8 mouse cellular contexts compared by ENCODE assay signal in the genomic region with DNA sequence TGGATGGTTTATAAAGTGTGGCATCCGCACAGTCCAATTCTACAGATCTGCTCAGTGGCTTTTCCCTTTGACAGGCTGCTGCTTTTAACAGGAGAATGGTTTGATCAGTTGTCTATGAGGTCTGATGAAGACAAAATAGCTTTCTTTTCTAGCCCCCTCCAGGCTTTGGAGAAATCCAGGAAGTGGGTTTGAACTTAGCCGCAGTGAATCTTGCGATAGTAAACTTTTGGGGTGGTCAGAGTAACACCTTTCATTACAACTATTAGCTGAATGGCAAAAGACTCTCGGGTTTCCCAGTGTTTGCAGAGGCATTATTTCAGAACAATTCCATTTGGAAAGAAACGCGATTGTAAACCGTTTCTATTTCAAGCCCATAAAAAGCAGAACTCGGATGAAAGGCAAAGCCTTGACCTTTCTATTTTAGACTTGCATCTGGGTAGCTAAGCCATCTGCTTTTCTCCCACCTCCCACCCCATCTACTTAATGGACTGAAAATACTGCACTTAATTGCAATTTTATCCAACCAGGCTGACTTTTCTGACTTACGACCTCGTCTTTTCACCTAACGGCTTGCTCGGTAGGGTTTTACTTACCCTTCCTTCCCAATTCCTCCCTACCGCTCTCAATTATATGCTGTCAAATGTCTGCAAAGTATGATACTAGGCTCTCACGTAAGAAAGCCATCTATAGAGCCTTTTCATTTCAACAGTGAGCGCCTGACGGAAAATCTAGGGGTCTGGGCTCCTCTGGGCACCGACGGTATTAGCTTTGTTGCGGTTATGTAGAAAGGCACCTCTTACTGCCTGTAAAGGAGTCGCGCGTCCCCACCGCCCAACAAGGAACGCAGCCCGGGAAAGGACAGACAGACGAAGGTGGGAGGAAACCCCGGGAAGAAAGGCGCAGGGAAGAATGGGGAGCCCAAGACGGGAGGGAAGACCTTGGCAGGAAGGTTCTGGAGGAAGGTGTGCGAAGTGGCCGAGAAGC. TPM values are rescaled to one million over a fixed set of nuclear protein-coding genes. Genes with fewer than 3 reads are reported as not detected.
A peak's percentile ranks its signal among the peaks of the same experiment; 100 is the strongest.
DNase-seq lines count a peak whose midpoint lies in the region; ATAC-seq and TF ChIP-seq lines count a peak whose summit lies in the region.

No protein-coding gene starts in this region.

- no peak for TF ChIP-seq CTCF in lung, embryonic 14.5 days (IDR thresholded peaks at IDR 0.05; ENCODE audit: low read depth)
- no peak for TF ChIP-seq CTCF in embryonic fibroblast, embryonic 13.5 days (IDR thresholded peaks at IDR 0.05; ENCODE audit: borderline replicate concordance, insufficient read depth, low read length)
- no peak for TF ChIP-seq CTCF in hindbrain, postnatal 0 days (IDR thresholded peaks at IDR 0.05; ENCODE audit: low read depth)

- TF ChIP-seq POLR2A in embryonic fibroblast, embryonic 13.5 days (IDR thresholded peaks at IDR 0.05; ENCODE audit: low read depth, low read length): no peak

- ATAC-seq in lung, embryonic 14.5 days (ENCODE audit: insufficient read depth): no peak
- no peak for ATAC-seq in hindbrain, postnatal 0 days
- ATAC-seq in liver, embryonic 13.5 days (ENCODE audit: low read depth): no peak; the same call in 1 of the 2 replicates

- H3K9ac ChIP-seq in lung, embryonic 14.5 days: peak overlapping the region; percentile 50
- peak overlapping the region; percentile 91 for H3K9ac ChIP-seq in hindbrain, postnatal 0 days (replicated peaks; ENCODE audit: low read length)
- H3K9ac ChIP-seq in liver, embryonic 13.5 days: peak overlapping the region; percentile 92

- WGBS in lung, embryonic 14.5 days: 8% methylated on average over 31 of the region's 31 CpGs
- 2% methylated on average over 31 of the region's 31 CpGs for whole genome bisulfite sequencing in hindbrain, postnatal 0 days
- WGBS in liver, embryonic 13.5 days (ENCODE audit: insufficient replicate concordance): 5% methylated on average over 31 of the region's 31 CpGs

- peak overlapping the region; percentile 97 for H3K4me2 ChIP-seq in lung, embryonic 14.5 days
- H3K4me2 ChIP-seq in hindbrain, postnatal 0 days (ENCODE audit: low read depth, low read length): peak overlapping the region; percentile 71
- peak overlapping the region; percentile 95 for H3K4me2 ChIP-seq in liver, embryonic 13.5 days

- H3K27me3 ChIP-seq in lung, embryonic 14.5 days (ENCODE audit: insufficient read depth, low read length): peaks cover 54% of the 10 kb centered on the region
- H3K27me3 ChIP-seq in hindbrain, postnatal 0 days (ENCODE audit: insufficient read depth, low read length): no peaks in the 10 kb centered on the region
- H3K27me3 ChIP-seq in liver, embryonic 13.5 days: peaks cover 47% of the 10 kb centered on the region

- peak; percentile 4 for DNase-seq in lung, embryonic 14.5 days
- DNase-seq in lung, postnatal 36 days: no peak
- peak; percentile 37 to 80 for DNase-seq in adrenal gland, adult (ENCODE audit: inconsistent age in 2 of 2, low spot score in 1 of 2)
- peak; percentile 48 for DNase-seq in hindbrain, postnatal 0 days (ENCODE audit: low spot score)
- no peak for DNase-seq in liver, embryonic 13.5 days
- peak; percentile 35 for DNase-seq in right cerebral cortex, postnatal 14 days
- DNase-seq in urinary bladder, postnatal 14 days (ENCODE audit: low spot score): no peak

- H3K36me3 ChIP-seq in lung, embryonic 14.5 days (ENCODE audit: insufficient read depth): no peaks in the 10 kb centered on the region
- no peaks in the 10 kb centered on the region for H3K36me3 ChIP-seq in hindbrain, postnatal 0 days (ENCODE audit: insufficient read depth, low read length)
- no peaks in the 10 kb centered on the region for H3K36me3 ChIP-seq in liver, embryonic 13.5 days

- no peaks in the 10 kb centered on the region for H3K9me3 ChIP-seq in lung, embryonic 14.5 days (ENCODE audit: low read depth, low read length)
- H3K9me3 ChIP-seq in hindbrain, postnatal 0 days (ENCODE audit: low read length): no peaks in the 10 kb centered on the region
- no peaks in the 10 kb centered on the region for H3K9me3 ChIP-seq in liver, embryonic 13.5 days (replicated peaks)

- no peaks in the 10 kb centered on the region; the same call in 1 of the 2 replicates for H3K4me1 ChIP-seq in lung, embryonic 14.5 days (ENCODE audit: insufficient read depth)
- no peaks in the 10 kb centered on the region for H3K4me1 ChIP-seq in embryonic fibroblast, embryonic 13.5 days (ENCODE audit: control insufficient read depth, insufficient read depth, low read length)
- no peaks in the 10 kb centered on the region for H3K4me1 ChIP-seq in hindbrain, postnatal 0 days (ENCODE audit: insufficient read depth, low read length)
- peaks cover 23% of the 10 kb centered on the region for H3K4me1 ChIP-seq in liver, embryonic 13.5 days (replicated peaks)

- H3K4me3 ChIP-seq in lung, embryonic 14.5 days (ENCODE audit: low read depth, low read length): peak overlapping the region; percentile 68
- peak overlapping the region; percentile 68 for H3K4me3 ChIP-seq in embryonic fibroblast, embryonic 13.5 days (ENCODE audit: insufficient read depth, low read length)
- peak overlapping the region; percentile 95 for H3K4me3 ChIP-seq in hindbrain, postnatal 0 days (ENCODE audit: low read length)
- peak overlapping the region; percentile 86 for H3K4me3 ChIP-seq in liver, embryonic 13.5 days (replicated peaks)

- no peak overlapping the region for H3K27ac ChIP-seq in lung, embryonic 14.5 days (ENCODE audit: low read depth)
- H3K27ac ChIP-seq in embryonic fibroblast, embryonic 13.5 days (ENCODE audit: insufficient read depth, low read length): no peak overlapping the region
- peak overlapping the region; percentile 86 for H3K27ac ChIP-seq in hindbrain, postnatal 0 days
- H3K27ac ChIP-seq in liver, embryonic 13.5 days: peak overlapping the region; percentile 80

RNA-seq across cellular contexts. Expression of gene Ppm1e, which starts 1.2 kb away (rescaled TPM):
- polyA plus RNA-seq in lung, embryonic 14.5 days (2014; fragmentation: Nextera tagmentation; extraction: Ambion mirVana): 1.6 and 2.2 TPM in 2 replicates
- 1.4 and 1.6 TPM in 2 replicates for polyA plus RNA-seq in embryonic fibroblast, embryonic 13.5 days (2011; ENCODE audit: insufficient read length, low read depth, missing spikeins)
- 60.1 and 65.9 TPM in 2 replicates for total RNA-seq in hindbrain, postnatal 0 days (2014; rRNA removed)
- polyA plus RNA-seq in hindbrain, postnatal 0 days (2015; fragmentation: Nextera tagmentation; extraction: Ambion mirVana): 17.1 and 18.6 TPM in 2 replicates
- polyA plus RNA-seq in liver, embryonic 13.5 days (2015; fragmentation: Nextera tagmentation; extraction: Ambion mirVana): 1.8 and 2.3 TPM in 2 replicates

RNA-seq across cellular contexts. Expression of gene Rad51c, which starts 47.1 kb away (rescaled TPM):
- polyA plus RNA-seq in lung, embryonic 14.5 days (2014; fragmentation: Nextera tagmentation; extraction: Ambion mirVana): 9.9 and 11.0 TPM in 2 replicates
- polyA plus RNA-seq in embryonic fibroblast, embryonic 13.5 days (2011; ENCODE audit: insufficient read length, low read depth, missing spikeins): 5.0 and 8.6 TPM in 2 replicates
- 3.5 and 3.7 TPM in 2 replicates for total RNA-seq in hindbrain, postnatal 0 days (2014; rRNA removed)
- 2.0 and 4.2 TPM in 2 replicates for polyA plus RNA-seq in hindbrain, postnatal 0 days (2015; fragmentation: Nextera tagmentation; extraction: Ambion mirVana)
- polyA plus RNA-seq in liver, embryonic 13.5 days (2015; fragmentation: Nextera tagmentation; extraction: Ambion mirVana): 5.0 and 5.6 TPM in 2 replicates

RNA-seq across cellular contexts. Expression of gene Tex14, which starts 47.3 kb away (rescaled TPM):
- 0.21 and 0.72 TPM in 2 replicates for polyA plus RNA-seq in lung, embryonic 14.5 days (2014; fragmentation: Nextera tagmentation; extraction: Ambion mirVana)
- polyA plus RNA-seq in embryonic fibroblast, embryonic 13.5 days (2011; ENCODE audit: insufficient read length, low read depth, missing spikeins): 0.11 and 0.30 TPM in 2 replicates
- 0.47 and 0.73 TPM in 2 replicates for total RNA-seq in hindbrain, postnatal 0 days (2014; rRNA removed)
- 2.6 and 3.4 TPM in 2 replicates for polyA plus RNA-seq in hindbrain, postnatal 0 days (2015; fragmentation: Nextera tagmentation; extraction: Ambion mirVana)
- polyA plus RNA-seq in liver, embryonic 13.5 days (2015; fragmentation: Nextera tagmentation; extraction: Ambion mirVana): 0.10 and 0.15 TPM in 2 replicates

Comparison
In these comparisons a context has a peak if more than half of its experiments do, and no peak if none do; other contexts are left out.
1. DNase-seq: peak in lung, embryonic 14.5 days (single experiment), adrenal gland, adult (2 of 2), hindbrain, postnatal 0 days (single experiment) and right cerebral cortex, postnatal 14 days (single experiment); none in lung, postnatal 36 days (single experiment), liver, embryonic 13.5 days (single experiment) and urinary bladder, postnatal 14 days (single experiment).
2. H3K27ac ChIP-seq: peak in hindbrain, postnatal 0 days (single experiment) and liver, embryonic 13.5 days (single experiment); none in lung, embryonic 14.5 days (single experiment) and embryonic fibroblast, embryonic 13.5 days (single experiment).
3. Peak in every context shown above with its lines, with median percentiles within 50 percentile points of each other: H3K4me2 ChIP-seq, H3K4me3 ChIP-seq and H3K9ac ChIP-seq.